Mouse (Mus musculus): ENCODE data around the gene Bcl7c.
A peak's percentile ranks its signal among the peaks of the same experiment; 100 is the strongest.
"Not testable (repeated sequence)": the region's sequence is repeated elsewhere in the genome, so short reads cannot be mapped to it uniquely, and the experiment has no call there.

Bcl7c gene

GRCm38 (mm10) chr7:127708207-127709078 is at the start of gene Bcl7c:
Gene Bcl7c (minus strand): TSS chr7:127708933.
- peak; percentile 83 for DNase-seq (ENCODE audit: low spot score)

DNA sequence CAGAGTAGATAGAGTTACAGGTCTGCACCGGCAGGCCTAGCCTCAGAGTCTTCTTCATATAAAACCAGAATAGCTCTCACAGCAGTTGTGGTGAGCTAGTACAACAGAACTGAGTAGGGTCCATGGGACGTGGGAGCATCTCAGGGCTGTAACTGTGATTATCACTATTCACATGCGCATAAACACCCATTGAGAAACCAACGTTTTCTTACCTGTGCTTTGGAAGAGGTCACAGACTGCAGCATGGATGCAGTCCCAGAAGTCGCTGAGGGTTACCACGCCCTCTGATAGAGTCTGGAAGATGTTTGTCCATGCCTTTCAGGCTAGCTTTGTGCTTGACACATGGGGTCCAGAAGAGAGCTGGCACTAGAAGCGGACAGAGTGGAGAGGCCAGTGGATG is 45.0 kb upstream of the Bcl7c start:
- no peak for DNase-seq (ENCODE audit: low spot score)

DNA sequence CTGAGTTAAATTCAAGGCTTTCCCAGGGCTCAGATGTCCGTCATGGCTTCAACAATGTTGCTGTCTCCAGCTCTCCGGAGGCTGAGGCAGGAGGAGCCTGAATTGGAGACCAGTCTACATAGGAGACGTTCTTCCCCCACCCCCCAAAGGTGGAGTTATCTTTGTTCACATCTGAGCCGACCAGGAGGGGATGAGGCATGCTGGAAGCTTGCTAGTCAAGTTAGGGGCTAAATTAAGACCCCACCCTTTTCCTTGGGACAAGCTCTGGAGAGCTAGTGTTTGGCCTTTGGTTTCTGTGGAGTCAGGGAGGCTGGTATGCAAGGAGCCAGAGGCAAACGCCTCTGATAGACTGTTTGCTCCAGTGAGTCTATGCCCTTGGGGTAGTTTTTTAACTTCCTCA is 44.4 kb upstream of the Bcl7c start:
- DNase-seq (ENCODE audit: low spot score) = no peak

- DNase-seq (ENCODE audit: low spot score) = no peak
Measured at GRCm38 (mm10) chr7:127752069-127752468, 43.3 kb upstream of the Bcl7c start.

- DNase-seq (ENCODE audit: low spot score) = no peak
Measured at GRCm38 (mm10) chr7:127751619-127752018, 42.9 kb upstream of the Bcl7c start.

- no peak for DNase-seq (ENCODE audit: low spot score)
Measured at GRCm38 (mm10) chr7:127750131-127751127, 41.7 kb upstream of the Bcl7c start.

DNA sequence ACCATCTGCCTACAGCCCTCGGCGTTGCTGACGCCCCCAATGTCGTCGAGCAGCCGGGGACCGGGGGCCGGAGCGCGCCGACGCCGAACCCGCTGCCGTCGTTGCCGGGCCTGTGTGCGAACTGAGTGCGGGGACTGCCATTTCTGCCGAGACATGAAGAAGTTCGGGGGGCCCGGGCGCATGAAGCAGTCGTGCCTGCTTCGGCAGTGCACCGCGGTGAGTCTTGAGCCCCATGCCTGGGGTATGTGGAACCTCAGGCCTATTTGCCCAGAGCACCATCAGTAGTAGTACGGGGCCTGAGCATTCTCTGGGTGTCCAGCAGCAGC is 39.5 kb upstream of the Bcl7c start:
- no peak for DNase-seq (ENCODE audit: low spot score)

- DNase-seq (ENCODE audit: low spot score) = no peak
Measured at GRCm38 (mm10) chr7:127747559-127748234, 39.0 kb upstream of the Bcl7c start.

GRCm38 (mm10) chr7:127746494-127747491 is 38.1 kb upstream of the Bcl7c start:
- no peak for DNase-seq (ENCODE audit: low spot score)

DNA sequence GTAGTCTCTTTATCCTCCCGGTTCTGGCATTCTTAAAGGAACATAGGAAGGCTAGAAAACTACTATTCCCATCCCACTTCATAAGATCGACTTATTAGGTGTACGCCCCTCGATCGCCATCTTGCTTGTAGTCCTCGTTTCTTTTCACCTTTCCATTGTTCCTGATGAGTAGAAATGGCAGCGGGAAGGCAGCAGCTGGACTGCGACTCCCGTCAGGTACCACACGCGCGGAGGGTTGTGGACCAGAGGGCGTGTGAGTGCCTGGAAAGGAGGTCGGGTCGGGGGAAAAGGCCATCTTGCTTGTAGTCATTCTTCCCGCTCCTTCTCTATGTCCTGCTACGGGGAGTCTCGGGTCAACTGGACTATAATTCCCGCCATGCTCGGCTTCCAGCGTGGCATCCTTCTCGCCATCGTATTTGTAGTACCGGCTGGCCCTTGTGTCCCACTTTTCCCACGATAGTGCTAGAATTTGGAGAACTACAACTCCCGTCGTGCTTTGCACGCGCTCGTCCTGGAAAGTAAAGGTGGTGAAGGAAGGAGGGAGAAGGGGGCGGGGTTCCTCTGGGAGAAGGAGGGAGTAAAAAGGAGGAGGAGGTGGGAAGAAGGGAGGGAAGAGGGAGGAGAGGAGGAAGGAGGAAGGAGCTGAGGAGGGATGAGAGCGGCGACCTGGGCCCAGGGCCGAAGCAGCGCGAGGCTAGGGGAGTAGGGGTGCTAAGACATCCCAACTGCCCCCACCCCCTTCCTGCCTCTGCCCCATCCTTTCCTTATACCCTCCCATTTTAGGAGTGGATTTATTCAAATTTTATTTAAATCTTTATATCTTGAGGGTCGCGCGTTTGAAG is 37.1 kb upstream of the Bcl7c start:
- DNase-seq (ENCODE audit: low spot score) = peak; percentile 72

DNA sequence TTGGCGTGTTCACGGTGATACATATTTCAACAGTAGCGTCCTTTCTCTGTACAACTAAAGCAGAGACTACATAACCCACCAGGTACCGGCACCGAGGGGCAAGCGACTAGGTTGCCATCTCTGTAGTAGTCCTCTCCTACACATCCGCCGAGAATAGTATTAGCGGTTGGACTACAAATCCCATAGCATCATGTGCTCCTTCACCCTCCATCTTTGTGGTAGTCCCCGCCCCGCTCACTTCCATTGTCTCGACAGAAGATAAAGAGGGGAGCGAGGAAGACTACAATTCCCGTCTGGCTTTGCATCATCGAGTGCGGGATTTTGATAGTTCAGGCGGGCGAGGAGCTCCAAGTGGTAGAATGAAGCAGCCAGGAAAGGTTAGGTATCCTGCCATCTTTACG is 36.5 kb upstream of the Bcl7c start:
- DNase-seq (ENCODE audit: low spot score) = peak; percentile 55

- DNase-seq (ENCODE audit: low spot score) = no peak
Measured at GRCm38 (mm10) chr7:127744366-127745045, 35.8 kb upstream of the Bcl7c start, which contains the start of gene Fbxl19. Gene Fbxl19 (plus strand): TSS chr7:127744543.

- DNase-seq (ENCODE audit: low spot score) = not testable (repeated sequence)
Measured at GRCm38 (mm10) chr7:127732066-127732465, 23.3 kb upstream of the Bcl7c start, which contains the start of gene Ctf2. Gene Ctf2 (minus strand): TSS chr7:127732166.

- no peak for DNase-seq (ENCODE audit: low spot score)
Measured at GRCm38 (mm10) chr7:127730170-127730569, 21.4 kb upstream of the Bcl7c start.

GRCm38 (mm10) chr7:127727898-127728297 is 19.2 kb upstream of the Bcl7c start:
- DNase-seq (ENCODE audit: low spot score) = no peak

DNA sequence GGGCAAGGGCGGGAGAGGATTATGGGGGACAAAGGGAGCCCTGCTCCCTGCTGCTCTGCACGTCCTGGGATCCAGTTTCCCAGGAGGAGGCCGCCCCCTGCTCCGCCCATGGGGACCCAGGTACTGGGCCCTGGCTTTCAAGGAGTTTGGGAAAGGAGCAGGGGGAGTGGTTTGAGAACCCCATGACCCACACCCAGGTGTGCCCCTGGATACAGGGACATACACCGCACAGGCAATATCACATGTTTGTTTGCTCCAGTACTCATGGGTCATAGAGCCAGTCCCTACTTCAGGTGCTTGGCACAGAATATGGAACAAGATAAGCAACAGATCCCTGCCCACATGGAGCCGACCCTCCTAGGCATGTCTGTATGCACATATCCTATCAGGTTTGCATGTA is 17.2 kb upstream of the Bcl7c start:
- DNase-seq (ENCODE audit: low spot score) = no peak

DNA sequence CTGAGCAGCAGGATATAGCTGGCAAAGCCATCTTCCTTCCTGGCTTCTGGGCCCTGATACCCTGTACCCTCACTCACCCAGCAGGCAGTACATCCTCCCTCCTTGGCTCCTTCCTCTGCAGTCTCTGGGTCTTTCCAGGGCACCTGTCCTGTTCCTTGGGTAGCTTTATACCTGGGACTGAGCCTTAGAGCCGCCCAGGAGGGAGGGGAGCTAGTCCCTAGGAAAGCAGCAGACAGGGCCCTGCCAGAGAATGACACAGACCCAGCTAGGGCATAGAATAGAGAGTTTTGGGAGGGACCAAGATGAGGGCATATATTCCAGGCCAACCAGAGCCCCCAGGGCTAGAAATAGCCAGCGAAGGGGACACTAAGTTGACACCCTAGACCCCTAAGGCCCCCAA is 16.8 kb upstream of the Bcl7c start:
- no peak for DNase-seq (ENCODE audit: low spot score)

DNA sequence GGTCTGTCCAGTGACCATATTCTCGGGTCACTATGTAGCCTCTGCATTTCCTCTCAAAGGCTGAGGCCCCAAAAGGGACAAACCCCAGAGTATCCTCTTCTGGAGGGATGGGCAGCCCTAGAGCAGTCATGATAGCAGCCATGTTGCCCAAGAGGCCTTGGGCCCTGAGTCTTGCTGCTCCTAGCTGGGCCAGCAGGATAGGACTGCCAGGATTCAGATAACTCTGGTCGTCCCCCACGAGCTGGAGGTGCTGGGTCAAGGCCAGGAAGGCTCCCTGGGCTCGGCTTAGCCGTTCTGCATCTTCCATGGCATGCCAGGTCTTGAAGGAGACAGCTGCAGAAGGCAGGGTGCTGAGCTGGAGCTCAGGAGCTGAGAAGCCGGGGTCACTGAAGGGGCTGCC is 10.5 kb upstream of the Bcl7c start:
- no peak for DNase-seq (ENCODE audit: low spot score)

DNA sequence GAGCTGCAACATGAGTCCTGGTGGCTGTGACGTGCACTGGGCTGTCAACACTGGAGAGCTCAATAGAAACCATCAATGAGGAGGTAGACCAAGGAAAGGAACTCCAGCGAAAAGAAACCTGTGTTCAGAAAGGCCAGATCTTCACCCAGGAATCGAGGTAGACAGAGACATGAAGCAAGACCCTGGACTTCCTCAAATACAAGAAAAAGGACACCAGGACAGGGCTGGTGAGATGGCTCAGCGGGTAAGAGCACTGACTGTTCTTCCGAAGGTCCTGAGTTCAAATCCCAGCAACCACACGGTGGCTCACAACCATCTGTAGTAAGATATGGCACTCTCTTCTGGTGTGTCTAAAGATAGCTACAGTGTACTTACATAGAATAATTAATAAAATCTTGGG is 9.6 kb upstream of the Bcl7c start:
- DNase-seq (ENCODE audit: low spot score) = no peak

Data from ovary, postnatal 10 days (tissue).